In genomic region chr12:100508668-100509067, GRCm38 (mm10) we compare ENCODE assay signal across 17 mouse cellular contexts. TPM values are rescaled to one million over a fixed set of nuclear protein-coding genes. Genes with fewer than 3 reads are reported as not detected.
DNase-seq lines count a peak whose midpoint lies in the region; ATAC-seq and TF ChIP-seq lines count a peak whose summit lies in the region.
"Had no signal": no experiment of that assay in that cellular context is flagged by ENCODE, and none has a peak within 500 bp of the region (broad histone marks: within the 10 kb centered on the region; RNA-seq: fewer than 3 reads in every experiment).

No protein-coding gene starts in this region.

- H3K9me3 ChIP-seq in liver, embryonic 16.5 days (replicated peaks; ENCODE audit: control insufficient read depth, low read length), result no peaks in the 10 kb centered on the region
- H3K9me3 ChIP-seq: embryonic facial prominence, embryonic 12.5 days; forebrain, embryonic 12.5 days; hindbrain, embryonic 15.5 days; neural tube, embryonic 12.5 days had no signal

- 41% methylated on average over 5 of the region's 5 CpGs for WGBS in heart, adult 2 months
- 25% methylated on average over 5 of the region's 5 CpGs for WGBS in liver, embryonic 16.5 days (ENCODE audit: insufficient replicate concordance)

- intact Hi-C loops in heart, adult 2 months (cut with DNase I), result no loop called here
- intact Hi-C loops in heart, postnatal 10 days (cut with DNase I), result no loop called here

- TF ChIP-seq POLR2A in heart, adult 2 months (IDR thresholded peaks at IDR 0.05; ENCODE audit: insufficient read depth, low read depth, low read length), result no peak
- TF ChIP-seq POLR2A in bone marrow macrophage, adult 2 months (IDR thresholded peaks at IDR 0.05; ENCODE audit: borderline replicate concordance, low read depth, low read length), result no peak

- H3K27ac ChIP-seq in heart, adult 2 months, result peak overlapping the region; percentile 67
- H3K27ac ChIP-seq in bone marrow macrophage, adult 2 months (ENCODE audit: insufficient read depth, low read depth, low read length), result peak overlapping the region; percentile 20
- H3K27ac ChIP-seq in liver, embryonic 16.5 days (ENCODE audit: low read length), result no peak overlapping the region; the same call in 1 of the 2 replicates
- H3K27ac ChIP-seq: embryonic facial prominence, embryonic 12.5 days; forebrain, embryonic 12.5 days; hindbrain, embryonic 15.5 days; neural tube, embryonic 12.5 days had no signal

- H3K4me3 ChIP-seq in heart, adult 2 months, result no peak overlapping the region
- H3K4me3 ChIP-seq in bone marrow macrophage, adult 2 months (ENCODE audit: insufficient read depth, low read length), result no peak overlapping the region
- H3K4me3 ChIP-seq in liver, embryonic 16.5 days (ENCODE audit: low read depth, low read length), result no peak overlapping the region
- H3K4me3 ChIP-seq: embryonic facial prominence, embryonic 12.5 days; forebrain, embryonic 12.5 days; hindbrain, embryonic 15.5 days; neural tube, embryonic 12.5 days had no signal

- 0 out of 2 replicates have a peak, but pooled peaks have one; percentile 60 for TF ChIP-seq EP300 in heart, adult 2 months (IDR thresholded peaks at IDR 0.05; ENCODE audit: insufficient read depth, low read depth, low read length)

- peak; percentile 20 to 43 for DNase-seq in heart, adult 2 months
- no peak for DNase-seq in heart, postnatal 10 days
- DNase-seq in 416B (ENCODE audit: low read depth), result peak; percentile 98
- no peak for DNase-seq in layer of hippocampus, postnatal 25 days (ENCODE audit: extremely low spot score in 1 of 2, low spot score in 1 of 2)
- no peak for DNase-seq in cerebellum, postnatal 36 days
- DNase-seq in left cerebral cortex, adult 18-20 months (ENCODE audit: low spot score in 2 of 2), result no peak
- DNase-seq: B cell, adult 2 months; cerebellum, postnatal 10 days; kidney, adult 8-10 months; lung, embryonic 14.5 days; midbrain, embryonic 14.5 days had no signal

- H3K36me3 ChIP-seq in heart, adult 2 months (ENCODE audit: control insufficient read depth, insufficient read depth, low read length), result no peaks in the 10 kb centered on the region; the same call in 1 of the 2 replicates
- H3K36me3 ChIP-seq in liver, embryonic 16.5 days (ENCODE audit: control insufficient read depth, insufficient read depth), result no peaks in the 10 kb centered on the region
- H3K36me3 ChIP-seq: hindbrain, embryonic 15.5 days had no signal

- H3K4me1 ChIP-seq in heart, adult 2 months (ENCODE audit: control insufficient read depth, insufficient read depth, low read length), result peaks cover 22% of the 10 kb centered on the region
- H3K4me1 ChIP-seq in bone marrow macrophage, adult 2 months (ENCODE audit: control insufficient read depth, insufficient read depth, low read length), result peaks cover 48% of the 10 kb centered on the region
- H3K4me1 ChIP-seq in liver, embryonic 16.5 days (ENCODE audit: control insufficient read depth, low read depth, low read length), result no peaks in the 10 kb centered on the region
- H3K4me1 ChIP-seq: neural tube, embryonic 12.5 days had no signal

- H3K4me2 ChIP-seq in liver, embryonic 16.5 days (ENCODE audit: low read depth, low read length), result no peak overlapping the region
- H3K4me2 ChIP-seq: embryonic facial prominence, embryonic 12.5 days; forebrain, embryonic 12.5 days; hindbrain, embryonic 15.5 days; lung, embryonic 14.5 days; neural tube, embryonic 12.5 days had no signal

- no peak overlapping the region for H3K9ac ChIP-seq in heart, adult 2 months (ENCODE audit: low read depth, low read length)
- H3K9ac ChIP-seq in liver, embryonic 16.5 days (ENCODE audit: low read depth, low read length), result no peak overlapping the region
- H3K9ac ChIP-seq: embryonic facial prominence, embryonic 12.5 days; forebrain, embryonic 12.5 days; hindbrain, embryonic 15.5 days; lung, embryonic 14.5 days; neural tube, embryonic 12.5 days had no signal

- peaks cover 13% of the 10 kb centered on the region for H3K79me2 ChIP-seq in heart, adult 2 months (replicated peaks; ENCODE audit: control insufficient read depth, insufficient read depth, low read length)

- TF ChIP-seq CTCF in heart, adult 2 months (IDR thresholded peaks at IDR 0.05), result no peak
- no peak for TF ChIP-seq CTCF in bone marrow macrophage, adult 2 months (IDR thresholded peaks at IDR 0.05; ENCODE audit: low read depth, low read length)

- peak; percentile 52 for ATAC-seq in liver, embryonic 16.5 days (ENCODE audit: low read depth)

- H3K27me3 ChIP-seq in heart, adult 2 months (ENCODE audit: control insufficient read depth, insufficient read depth, low read length), result no peaks in the 10 kb centered on the region
- H3K27me3 ChIP-seq in liver, embryonic 16.5 days (ENCODE audit: control insufficient read depth, insufficient read depth, low read depth, low read length), result no peaks in the 10 kb centered on the region
- H3K27me3 ChIP-seq: embryonic facial prominence, embryonic 12.5 days; forebrain, embryonic 12.5 days; hindbrain, embryonic 15.5 days; neural tube, embryonic 12.5 days had no signal

RNA-seq across cellular contexts. Expression of gene Ttc7b, which starts 12.0 kb away (rescaled TPM):
- 10 to 100 TPM; 71.6 to 82.0 TPM for total RNA-seq in heart, adult 2 months (2021)
- 84.4 and 113 TPM in 2 replicates for polyA plus RNA-seq in heart, adult 2 months (2012; rRNA removed)
- total RNA-seq in heart, postnatal 10 days (2021), result 10 to 100 TPM; 70.5 to 78.3 TPM
- 18.8 and 19.4 TPM in 2 replicates for polyA plus RNA-seq in bone marrow macrophage, adult 2 months (2012; ENCODE audit: insufficient read depth, insufficient read length, missing spikeins)
- 0.48 and 0.93 TPM in 2 replicates for polyA plus RNA-seq in liver, embryonic 16.5 days (2015; fragmentation: Nextera tagmentation; extraction: Ambion mirVana)
- 100 to 1,000 TPM; 164 to 180 TPM for total RNA-seq in layer of hippocampus, postnatal 25 days (2021)
- 100 to 1,000 TPM; 220 to 240 TPM for total RNA-seq in left cerebral cortex, adult 18-20 months (2021)

Comparison
In these comparisons a context has a peak if more than half of its experiments do, and no peak if none do; other contexts are left out.
1. DNase-seq: peak in heart, adult 2 months (2 of 2) and 416B (single experiment); none in heart, postnatal 10 days (0 of 2), layer of hippocampus, postnatal 25 days (0 of 2), cerebellum, postnatal 36 days (0 of 2) and left cerebral cortex, adult 18-20 months (0 of 2).